Mouse (Mus musculus): ENCODE data around the gene Ddx55.

The Ddx55 gene

GRCm38 (mm10) chr5:124610965-124611364 is 58.3 kb downstream of the Ddx55 start:
- DNase-seq (ENCODE audit: low spot score): no peak

DNA sequence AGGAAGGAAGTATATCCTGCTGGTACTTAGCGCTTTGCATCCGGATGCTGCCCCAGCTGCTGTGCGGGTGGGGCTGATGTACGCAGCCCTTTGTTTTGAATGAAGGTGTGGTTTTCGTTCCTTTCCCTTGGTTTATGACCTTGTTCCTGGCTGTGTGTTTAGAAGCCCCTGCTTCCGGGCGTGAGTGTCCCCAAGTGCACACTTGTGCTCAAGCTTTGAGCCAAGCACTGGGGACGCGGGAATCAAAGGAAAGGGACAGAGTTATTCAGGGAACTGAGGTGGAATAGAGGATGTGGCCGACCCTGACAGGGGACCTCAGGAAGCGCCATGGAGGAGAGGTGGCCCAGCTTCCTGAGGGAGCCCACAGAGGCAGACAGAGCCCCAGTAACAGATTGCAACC is 62.0 kb downstream of the Ddx55 start:
- DNase-seq (ENCODE audit: low spot score): peak; percentile 7

DNA sequence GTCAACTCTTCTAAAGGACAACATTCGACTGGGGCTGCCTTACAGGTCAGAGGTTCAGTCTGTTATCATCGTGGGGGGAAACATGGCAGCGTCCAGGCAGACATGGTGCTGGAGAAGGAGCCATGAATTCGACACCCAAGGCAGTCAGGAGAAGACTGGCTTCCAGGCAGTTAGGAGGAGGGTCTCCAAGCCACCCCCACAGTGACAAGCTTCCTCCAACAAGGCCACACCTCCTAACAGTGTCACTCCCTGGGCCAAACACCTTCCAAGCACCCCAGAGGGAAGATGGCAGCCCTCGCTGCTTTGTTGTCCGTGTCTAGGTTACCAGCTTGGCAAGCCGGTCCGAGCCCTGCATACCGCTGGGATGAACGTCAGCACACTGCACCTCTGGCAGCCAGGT is 66.0 kb downstream of the Ddx55 start:
- DNase-seq (ENCODE audit: low spot score): no peak
